Mouse (Mus musculus): ENCODE measurements around the gene G530012D18Rik. TPM values are rescaled to one million over a fixed set of nuclear protein-coding genes. Genes with fewer than 3 reads are reported as not detected.
"Not testable (repeated sequence)": the region's sequence is repeated elsewhere in the genome, so short reads cannot be mapped to it uniquely, and the experiment has no call there.

G530012D18Rik gene
- 1.9 TPM in 1 of 2 replicates, not detected in the other for total RNA-seq (2017)

DNA sequence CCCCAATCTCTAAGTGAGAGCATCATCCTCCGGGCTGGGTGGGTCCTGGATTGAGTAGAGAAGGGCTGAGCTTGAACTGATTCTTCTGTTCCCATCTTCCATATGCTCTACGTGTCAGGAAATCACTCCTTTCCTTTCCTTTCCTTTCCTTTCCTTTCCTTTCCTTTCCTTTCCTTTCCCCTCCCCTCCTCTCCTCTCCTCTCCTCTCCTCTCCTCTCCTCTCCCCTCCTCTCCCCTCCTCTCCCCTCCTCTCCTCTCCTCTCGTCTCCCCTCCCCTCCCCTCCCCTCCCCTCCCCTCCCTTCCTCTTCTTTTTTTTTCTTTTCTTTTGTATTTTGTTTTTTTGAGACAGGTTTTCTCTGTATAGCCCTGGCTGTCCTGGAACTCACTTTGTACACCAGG, at the start of gene G530012D18Rik:
Gene G530012D18Rik, plus strand, starts transcription at position 301 of the 400 bp plus-strand sequence.
- ATAC-seq (replicated peaks in 1 of 2; ENCODE audit: insufficient read depth in 1 of 2, low FRiP score in 2 of 2, low TSS enrichment in 1 of 2, low read depth in 1 of 2, poor library complexity in 2 of 2, severe bottlenecking in 2 of 2): not testable (repeated sequence)

DNA sequence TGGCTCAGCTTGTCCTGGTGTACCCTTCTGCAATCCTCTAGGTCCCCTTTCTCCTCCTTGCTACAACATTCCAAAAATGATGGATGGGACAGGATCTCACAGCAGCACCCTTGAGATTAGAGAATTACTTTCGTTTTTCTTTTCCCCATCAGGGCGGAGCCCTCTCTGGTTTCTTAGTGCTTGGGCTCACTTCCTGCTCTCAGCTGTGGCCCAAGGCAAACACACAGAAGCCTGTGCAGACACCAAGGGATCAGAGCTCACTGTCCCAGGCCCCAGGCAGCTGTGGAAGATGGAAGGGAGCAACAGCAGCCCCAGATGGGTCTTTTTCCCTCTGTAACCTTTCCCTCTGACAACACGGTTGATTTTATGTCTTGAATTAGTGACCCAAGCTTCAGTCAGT, 49.1 kb upstream of the G530012D18Rik start:
- ATAC-seq (replicated peaks in 1 of 2; ENCODE audit: insufficient read depth in 1 of 2, low FRiP score in 2 of 2, low TSS enrichment in 1 of 2, low read depth in 1 of 2, poor library complexity in 2 of 2, severe bottlenecking in 2 of 2): not testable (repeated sequence)

DNA sequence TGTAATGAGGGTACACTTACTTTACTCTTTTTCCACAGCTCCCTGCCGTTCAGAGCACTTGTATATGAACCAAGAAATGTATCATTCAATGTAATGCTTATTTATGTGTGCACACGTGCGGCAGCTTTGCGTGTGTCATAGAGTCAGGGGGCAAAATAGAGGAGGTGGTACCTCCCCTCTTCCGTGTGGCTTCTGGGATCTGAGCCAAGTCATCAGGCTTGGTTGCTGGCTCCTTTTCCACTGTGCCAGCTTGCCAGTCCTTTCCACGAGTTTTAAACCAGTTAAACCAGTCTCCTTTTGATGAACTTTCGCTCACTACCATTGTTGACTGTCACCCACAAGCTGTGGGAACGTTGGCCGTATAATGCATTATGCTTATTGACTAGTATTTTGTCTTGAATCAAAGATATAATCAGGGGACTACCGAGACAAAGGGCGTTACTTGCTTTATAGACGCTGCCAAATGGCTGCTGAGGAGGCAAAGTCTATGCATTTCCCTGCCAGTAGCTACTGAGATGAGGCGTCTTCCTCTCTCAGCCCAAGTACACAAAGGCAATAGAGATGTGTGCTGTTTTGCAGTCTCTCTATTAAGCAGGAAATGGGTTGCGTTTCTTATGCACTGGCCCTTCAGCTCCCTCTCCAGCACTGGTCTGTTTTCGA, 46.9 kb upstream of the G530012D18Rik start:
- ATAC-seq (replicated peaks in 1 of 2; ENCODE audit: insufficient read depth in 1 of 2, low FRiP score in 2 of 2, low TSS enrichment in 1 of 2, low read depth in 1 of 2, poor library complexity in 2 of 2, severe bottlenecking in 2 of 2): not testable (repeated sequence)

DNA sequence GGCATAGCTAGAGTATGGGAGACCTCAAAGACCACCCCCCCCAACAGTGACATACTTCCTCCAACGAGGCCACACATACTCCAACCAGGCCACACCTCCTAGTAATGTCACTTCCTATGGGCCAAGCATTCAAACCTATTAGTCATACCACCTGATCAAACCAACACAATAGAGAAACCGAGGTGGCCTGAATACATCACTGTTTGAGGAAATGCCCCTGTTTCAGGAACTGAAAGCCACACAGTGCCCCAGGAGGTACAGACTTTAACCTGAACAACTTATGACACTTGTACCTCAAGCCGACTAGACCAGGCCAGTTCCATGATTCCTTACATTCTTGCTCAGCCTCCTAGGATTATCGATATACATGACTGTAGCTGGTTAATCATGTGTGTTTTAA, 31.7 kb upstream of the G530012D18Rik start:
- ATAC-seq (replicated peaks in 1 of 2; ENCODE audit: insufficient read depth in 1 of 2, low FRiP score in 2 of 2, low TSS enrichment in 1 of 2, low read depth in 1 of 2, poor library complexity in 2 of 2, severe bottlenecking in 2 of 2): not testable (repeated sequence)

DNA sequence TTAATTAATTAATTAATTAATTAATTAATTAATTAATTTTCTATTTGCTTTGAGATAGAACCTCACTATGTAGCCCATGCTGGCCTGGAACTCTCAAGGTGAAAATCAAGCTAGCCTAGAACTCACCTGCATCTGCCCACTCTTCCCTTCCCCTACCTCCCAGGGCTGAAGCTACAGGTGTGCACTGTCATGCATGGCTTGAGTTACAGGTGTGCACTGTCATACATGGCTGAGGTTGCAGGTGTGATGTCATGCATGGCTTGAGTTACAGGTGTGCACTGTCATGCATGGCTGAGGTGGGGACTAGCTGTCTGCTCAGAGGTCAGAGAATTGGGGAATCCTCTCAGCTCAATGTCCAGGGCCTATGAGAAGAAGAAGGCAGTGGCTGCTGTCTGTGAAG, 29.0 kb upstream of the G530012D18Rik start:
- not testable (repeated sequence) for ATAC-seq (replicated peaks in 1 of 2; ENCODE audit: insufficient read depth in 1 of 2, low FRiP score in 2 of 2, low TSS enrichment in 1 of 2, low read depth in 1 of 2, poor library complexity in 2 of 2, severe bottlenecking in 2 of 2)

DNA sequence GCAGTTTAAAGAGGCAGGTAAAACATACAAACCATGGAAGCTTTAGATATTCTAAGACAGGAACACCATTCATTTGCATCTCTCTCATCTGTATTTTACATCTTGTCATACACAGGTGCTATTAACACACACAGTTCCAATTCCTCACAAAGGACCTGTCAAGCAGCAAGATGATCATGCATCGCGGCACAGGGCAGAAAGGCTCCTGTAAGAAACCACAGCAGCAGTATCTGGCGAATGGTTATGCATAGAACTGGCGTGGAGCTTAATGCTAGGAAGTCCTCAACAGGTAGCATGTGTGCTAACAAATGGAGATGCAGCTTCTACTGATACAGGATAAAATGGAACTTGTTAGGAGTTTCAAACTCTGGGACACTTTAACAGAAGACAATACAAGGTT, 20.2 kb upstream of the G530012D18Rik start:
- ATAC-seq (replicated peaks in 1 of 2; ENCODE audit: insufficient read depth in 1 of 2, low FRiP score in 2 of 2, low TSS enrichment in 1 of 2, low read depth in 1 of 2, poor library complexity in 2 of 2, severe bottlenecking in 2 of 2): not testable (repeated sequence)

DNA sequence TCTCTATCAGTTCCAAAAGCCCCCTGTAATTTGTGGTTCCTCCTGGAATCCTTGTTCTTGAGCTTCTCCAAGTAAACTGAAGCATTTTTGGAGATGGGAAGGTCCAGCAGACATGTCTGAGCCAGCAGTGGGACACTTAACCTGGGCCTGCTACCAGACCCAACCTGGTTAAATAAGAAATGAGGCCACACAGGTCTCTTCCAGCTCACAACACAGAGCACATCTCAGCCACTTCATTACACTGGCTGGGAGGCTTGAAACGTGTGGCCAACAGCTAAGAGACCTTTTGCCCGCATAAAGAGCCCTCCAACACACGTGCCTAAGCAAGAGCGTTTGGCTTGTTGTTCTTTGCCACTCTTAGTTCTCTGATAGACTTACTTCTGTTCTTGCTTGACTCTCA, 1.9 kb upstream of the G530012D18Rik start:
- ATAC-seq (replicated peaks in 1 of 2; ENCODE audit: insufficient read depth in 1 of 2, low FRiP score in 2 of 2, low TSS enrichment in 1 of 2, low read depth in 1 of 2, poor library complexity in 2 of 2, severe bottlenecking in 2 of 2): not testable (repeated sequence)

DNA sequence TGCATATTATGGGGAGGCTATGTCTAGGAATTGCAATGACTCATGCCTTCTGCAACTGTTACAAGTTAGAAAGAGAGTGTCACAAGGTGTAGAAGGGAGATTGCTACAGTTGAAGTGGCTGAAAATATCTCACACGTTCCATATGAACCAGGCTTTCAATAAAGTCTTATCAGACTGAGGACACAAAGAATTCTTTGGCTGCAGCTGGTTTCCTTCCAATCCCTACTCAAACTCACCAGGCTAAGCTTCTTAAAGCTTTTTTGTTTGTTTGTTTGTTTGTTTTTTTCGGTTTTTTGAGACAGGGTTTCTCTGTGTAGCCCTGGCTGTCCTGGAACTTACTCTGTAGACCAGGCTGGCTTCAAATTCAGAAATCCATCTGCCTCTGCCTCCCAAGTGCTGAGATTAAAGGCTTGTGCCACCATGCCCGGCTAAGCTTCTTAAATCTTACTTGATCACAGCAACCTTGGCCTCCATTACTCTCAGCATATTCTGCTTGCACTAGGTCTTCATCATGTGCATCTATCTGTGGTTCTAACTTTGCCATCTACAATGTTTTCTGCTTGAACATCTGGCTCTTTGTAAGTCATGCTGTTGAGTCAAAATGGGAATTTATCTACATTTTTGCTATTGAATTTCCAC, 3.0 kb downstream of the G530012D18Rik start:
- ATAC-seq (replicated peaks in 1 of 2; ENCODE audit: insufficient read depth in 1 of 2, low FRiP score in 2 of 2, low TSS enrichment in 1 of 2, low read depth in 1 of 2, poor library complexity in 2 of 2, severe bottlenecking in 2 of 2): not testable (repeated sequence)

DNA sequence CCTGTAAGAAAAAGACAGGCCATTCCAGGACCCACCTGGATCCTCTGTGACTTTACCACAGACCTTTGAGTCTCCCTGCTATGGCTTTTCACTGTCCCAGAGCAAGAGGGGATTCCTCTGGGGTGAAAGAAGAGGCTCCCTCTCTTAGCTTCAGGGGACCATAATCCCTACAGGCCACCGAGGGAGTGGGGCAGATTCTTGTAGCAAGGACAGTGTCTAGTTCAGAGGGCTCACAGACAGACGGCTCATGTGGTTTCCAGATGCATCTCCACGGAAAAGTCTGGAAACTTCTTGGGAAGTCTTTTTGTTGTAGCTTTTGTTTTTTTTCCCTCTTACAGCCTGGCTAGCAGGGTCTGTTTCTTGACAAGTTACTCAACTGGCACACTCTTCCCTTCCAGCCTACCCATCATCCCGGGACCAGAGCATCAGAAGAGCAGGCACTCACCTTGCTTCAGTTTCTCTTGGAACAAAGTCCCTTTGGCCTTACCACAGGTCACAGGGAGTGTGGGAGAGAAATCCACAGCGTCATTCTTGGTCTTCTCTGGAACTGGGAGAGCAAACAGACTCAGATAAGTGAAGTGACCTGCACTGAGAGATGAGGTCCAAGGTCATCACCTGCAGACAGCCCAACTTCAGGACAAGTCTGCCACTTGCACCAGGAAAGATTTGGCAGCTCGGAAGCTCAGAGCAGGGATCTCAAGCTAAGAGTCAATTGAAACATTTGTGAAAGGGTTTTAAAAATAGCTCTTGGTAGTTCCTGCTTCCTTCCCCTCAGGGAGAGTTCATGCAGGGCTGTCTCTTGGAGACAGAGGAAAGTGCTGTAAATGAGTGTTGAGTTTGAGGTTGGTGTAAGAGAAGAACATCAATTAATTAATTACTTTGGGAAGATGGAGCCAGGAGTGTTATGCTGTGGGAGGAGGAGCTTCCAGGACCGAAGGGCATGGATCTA, 4.0 kb downstream of the G530012D18Rik start:
- peak; percentile 27 to 36; a peak in 2 of 4 replicates for ATAC-seq (replicated peaks in 1 of 2; ENCODE audit: insufficient read depth in 1 of 2, low FRiP score in 2 of 2, low TSS enrichment in 1 of 2, low read depth in 1 of 2, poor library complexity in 2 of 2, severe bottlenecking in 2 of 2)

DNA sequence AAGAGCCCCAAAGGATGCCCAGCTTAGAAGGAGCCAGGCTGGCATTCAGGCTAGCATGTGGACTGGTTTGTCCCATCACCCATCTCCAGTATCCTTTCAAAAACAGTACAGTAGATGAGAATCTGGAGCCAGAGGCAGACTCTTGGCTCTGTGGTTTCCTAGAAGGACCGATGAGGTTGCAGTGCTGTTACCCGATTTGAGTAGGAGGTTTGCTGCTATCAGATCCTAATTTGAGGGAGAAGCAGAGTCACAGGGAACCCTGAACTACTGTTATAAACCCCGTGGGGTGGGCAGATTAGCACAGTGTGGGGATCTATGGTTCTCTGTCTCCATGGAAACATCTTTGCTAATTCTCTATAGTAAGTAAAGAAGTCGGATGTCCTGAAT, 4.7 kb downstream of the G530012D18Rik start:
- ATAC-seq (replicated peaks in 1 of 2; ENCODE audit: insufficient read depth in 1 of 2, low FRiP score in 2 of 2, low TSS enrichment in 1 of 2, low read depth in 1 of 2, poor library complexity in 2 of 2, severe bottlenecking in 2 of 2): peak; percentile 22 to 32; a peak in 2 of 4 replicates

DNA sequence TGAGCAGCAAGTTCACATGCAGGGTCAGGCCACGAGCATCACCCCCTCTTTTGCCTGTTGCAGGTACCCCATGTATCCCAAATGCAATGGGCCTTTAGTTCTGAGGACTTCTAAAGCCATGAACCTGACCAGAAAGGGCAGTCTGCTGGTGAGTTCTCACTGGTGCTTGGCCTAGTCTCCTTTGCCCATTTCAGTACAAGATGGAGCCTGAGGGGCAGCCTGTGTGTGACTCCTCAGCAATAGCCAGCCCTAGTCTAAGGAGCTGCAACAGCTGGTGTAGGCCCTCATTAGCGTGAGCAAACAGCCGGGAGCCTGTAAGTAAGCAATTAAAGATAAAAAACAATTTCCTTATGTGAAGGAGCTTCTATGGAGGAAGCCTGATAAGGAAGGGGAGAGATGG, 5.1 kb downstream of the G530012D18Rik start:
- ATAC-seq (replicated peaks in 1 of 2; ENCODE audit: insufficient read depth in 1 of 2, low FRiP score in 2 of 2, low TSS enrichment in 1 of 2, low read depth in 1 of 2, poor library complexity in 2 of 2, severe bottlenecking in 2 of 2): not testable (repeated sequence)

DNA sequence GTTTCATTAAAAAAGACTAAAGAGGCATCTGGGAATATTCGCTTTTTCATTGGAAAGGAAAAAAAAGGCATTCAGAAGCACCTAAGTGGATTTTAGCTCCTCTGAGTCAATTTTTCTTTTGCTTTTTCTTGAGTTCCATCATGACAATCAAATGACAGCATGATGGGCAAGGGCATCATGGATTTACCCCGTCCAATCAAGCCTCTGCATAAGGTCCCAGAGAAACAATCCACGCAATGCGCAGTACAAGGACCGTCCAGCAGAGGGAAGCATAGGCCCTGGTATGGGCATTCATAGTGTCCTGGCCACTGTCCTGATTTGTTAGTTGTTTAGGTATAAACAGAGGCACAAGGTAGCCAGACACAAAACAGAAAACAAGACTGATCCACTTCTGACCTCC, 6.0 kb downstream of the G530012D18Rik start:
- not testable (repeated sequence) for ATAC-seq (replicated peaks in 1 of 2; ENCODE audit: insufficient read depth in 1 of 2, low FRiP score in 2 of 2, low TSS enrichment in 1 of 2, low read depth in 1 of 2, poor library complexity in 2 of 2, severe bottlenecking in 2 of 2)

DNA sequence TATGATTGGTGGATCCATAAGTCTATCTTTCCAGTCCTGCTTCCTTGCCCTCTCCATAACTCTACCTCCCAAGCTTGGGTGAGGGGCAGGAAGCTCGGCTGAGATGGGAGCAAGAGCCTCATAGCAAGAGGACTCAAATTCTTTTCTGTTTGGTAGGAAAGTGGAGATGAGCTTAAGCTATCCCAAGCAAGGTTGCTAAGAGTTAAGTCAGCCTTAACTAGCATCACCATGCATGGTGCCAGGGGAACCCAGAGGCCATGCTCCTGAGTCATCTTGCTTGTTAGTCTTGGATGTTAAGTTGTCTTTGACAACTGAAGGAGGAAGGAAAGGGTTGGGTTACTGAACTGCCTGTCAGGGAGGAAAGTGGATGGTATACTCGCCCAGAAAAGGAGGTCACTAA, 13.2 kb downstream of the G530012D18Rik start:
- ATAC-seq (replicated peaks in 1 of 2; ENCODE audit: insufficient read depth in 1 of 2, low FRiP score in 2 of 2, low TSS enrichment in 1 of 2, low read depth in 1 of 2, poor library complexity in 2 of 2, severe bottlenecking in 2 of 2): not testable (repeated sequence)

DNA sequence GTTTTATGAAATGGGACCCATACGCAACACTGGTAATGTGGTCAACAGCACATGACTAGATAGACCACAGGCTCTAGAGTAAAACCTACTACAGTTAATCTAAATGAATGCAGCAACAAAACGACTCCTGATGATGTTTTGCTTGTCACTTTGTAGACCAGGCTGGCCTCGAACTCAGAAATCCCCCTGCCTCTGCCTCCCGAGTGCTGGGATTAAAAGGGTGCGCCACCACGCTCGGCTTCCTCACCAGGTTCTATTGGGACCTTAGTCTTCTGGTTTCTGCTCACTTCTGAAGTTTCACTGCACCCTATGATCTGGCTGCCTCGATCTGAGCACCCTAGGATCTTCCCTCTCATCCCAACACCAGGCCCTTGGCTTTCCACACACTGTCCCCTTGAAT, 17.1 kb downstream of the G530012D18Rik start:
- ATAC-seq (replicated peaks in 1 of 2; ENCODE audit: insufficient read depth in 1 of 2, low FRiP score in 2 of 2, low TSS enrichment in 1 of 2, low read depth in 1 of 2, poor library complexity in 2 of 2, severe bottlenecking in 2 of 2): not testable (repeated sequence)

DNA sequence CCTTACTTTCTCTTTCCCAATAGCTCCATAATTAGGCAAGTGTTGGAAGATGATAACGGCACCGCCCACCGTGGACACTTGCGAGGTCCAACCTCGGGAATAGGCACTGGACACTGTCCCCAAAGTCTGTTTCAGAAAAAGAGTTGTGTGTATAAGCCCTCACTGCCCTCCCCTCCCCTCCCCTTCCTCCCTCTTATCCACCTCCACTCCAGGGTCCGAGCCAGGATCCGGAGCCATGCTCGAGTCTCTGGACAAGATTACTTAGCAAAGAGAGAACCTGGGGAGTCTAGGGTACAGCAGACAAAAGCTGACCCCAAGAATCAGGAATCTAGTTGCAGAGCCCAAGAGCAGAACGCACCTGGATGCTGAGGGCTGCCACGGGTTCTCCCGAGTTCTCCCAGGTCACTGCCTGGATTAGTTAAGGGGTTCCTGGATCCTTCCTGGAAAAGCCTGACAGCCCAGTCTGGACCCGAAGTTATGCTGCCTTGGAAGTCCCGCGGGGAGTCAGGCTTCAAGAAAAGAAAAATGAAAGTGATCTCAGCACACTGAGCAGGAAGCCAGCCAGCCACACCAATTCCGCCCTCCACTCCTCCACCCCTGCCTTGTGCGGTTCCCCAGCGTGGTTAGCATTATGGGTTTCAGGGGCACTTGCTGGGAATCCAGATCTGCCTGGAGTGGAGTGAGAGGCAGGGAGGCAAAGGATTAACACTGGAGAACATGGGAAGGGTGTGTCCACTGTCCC, 23.0 kb downstream of the G530012D18Rik start, which contains the start of gene Sp110:
Gene Sp110, minus strand, starts transcription at position 547 of the 742 bp plus-strand sequence.
- ATAC-seq (replicated peaks in 1 of 2; ENCODE audit: insufficient read depth in 1 of 2, low FRiP score in 2 of 2, low TSS enrichment in 1 of 2, low read depth in 1 of 2, poor library complexity in 2 of 2, severe bottlenecking in 2 of 2): 0 out of 4 replicates have a peak, but pooled peaks of 1 of the 2 experiments have one; percentile 71

DNA sequence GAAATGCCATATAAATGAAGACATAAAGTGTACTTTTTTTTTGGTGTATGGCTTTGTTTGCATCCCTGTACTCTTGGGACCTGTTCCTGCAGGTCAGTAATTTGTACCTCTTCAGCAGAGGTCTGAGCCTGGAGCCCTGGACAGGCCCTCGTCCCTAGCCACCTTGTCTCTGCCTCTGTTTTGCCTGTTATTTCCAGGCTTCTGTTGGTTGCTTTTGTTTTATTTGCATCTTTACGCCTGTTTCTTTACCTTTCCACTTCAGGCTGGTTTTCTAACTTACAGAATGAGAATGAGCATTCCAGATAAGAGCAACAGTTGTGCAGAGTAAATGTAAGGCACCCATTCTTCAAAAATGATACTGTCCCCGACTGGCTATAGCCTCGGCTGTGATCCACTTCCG, 24.6 kb downstream of the G530012D18Rik start, which contains the start of gene Sp140:
Gene Sp140, plus strand, starts transcription at position 301 of the 400 bp plus-strand sequence.
- not testable (repeated sequence) for ATAC-seq (replicated peaks in 1 of 2; ENCODE audit: insufficient read depth in 1 of 2, low FRiP score in 2 of 2, low TSS enrichment in 1 of 2, low read depth in 1 of 2, poor library complexity in 2 of 2, severe bottlenecking in 2 of 2)

DNA sequence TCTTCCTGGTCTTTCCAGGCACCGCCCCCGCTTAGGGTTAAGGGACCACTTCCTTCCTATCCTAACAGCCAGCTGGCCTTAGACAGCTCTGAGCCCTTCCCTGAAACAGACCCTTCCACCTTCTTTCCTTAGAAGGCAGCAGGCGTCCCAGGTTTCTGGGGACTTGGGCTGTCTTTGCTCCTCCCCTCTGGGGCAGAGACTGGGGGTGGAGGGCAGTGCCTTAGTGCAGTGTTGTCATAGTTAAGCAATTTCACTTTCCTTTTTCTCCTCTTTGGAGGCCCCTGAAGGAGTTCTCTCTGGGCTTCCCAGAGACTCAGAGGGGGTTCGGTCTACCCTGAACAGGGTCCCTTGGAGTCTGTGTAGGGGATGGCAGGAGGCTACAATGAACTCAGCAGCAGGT, 25.3 kb downstream of the G530012D18Rik start:
- ATAC-seq (replicated peaks in 1 of 2; ENCODE audit: insufficient read depth in 1 of 2, low FRiP score in 2 of 2, low TSS enrichment in 1 of 2, low read depth in 1 of 2, poor library complexity in 2 of 2, severe bottlenecking in 2 of 2): not testable (repeated sequence)
